In genomic region chr12:72620856-72621255, GRCm38 (mm10) we compare ENCODE assay signal across 29 mouse cellular contexts. TPM values are rescaled to one million over a fixed set of nuclear protein-coding genes. Genes with fewer than 3 reads are reported as not detected.
DNase-seq lines count a peak whose midpoint lies in the region; ATAC-seq and TF ChIP-seq lines count a peak whose summit lies in the region.
"Had no signal": no experiment of that assay in that cellular context is flagged by ENCODE, and none has a peak within 500 bp of the region (broad histone marks: within the 10 kb centered on the region; RNA-seq: fewer than 3 reads in every experiment).

No protein-coding gene starts in this region.

- peak; percentile 27 to 53 for DNase-seq in cerebellum, postnatal 10 days
- DNase-seq in cerebellum, adult 18-20 months: no peak
- peak; percentile 3 for DNase-seq in kidney, adult 9 months
- DNase-seq in kidney, postnatal 14 days: no peak
- peak; percentile 96 for DNase-seq in liver, adult 2 months (ENCODE audit: extremely low read depth, low read depth, low spot score)
- DNase-seq in liver: no peak
- DNase-seq in frontal cortex, postnatal 10 days (ENCODE audit: low spot score in 2 of 2): no peak
- DNase-seq: adrenal gland, adult 8-10 months; adrenal gland, postnatal 14 days; adrenal gland, postnatal 36 days; B cell, adult 2 months; cerebellum, adult 2 months; cerebellum, adult 9-10 months; cerebellum, postnatal 25 days; forebrain, postnatal 0 days had no signal

- H3K9me3 ChIP-seq in liver, embryonic 16.5 days (replicated peaks; ENCODE audit: control insufficient read depth, low read length): no peaks in the 10 kb centered on the region
- H3K9me3 ChIP-seq: embryonic facial prominence, embryonic 10.5 days; embryonic facial prominence, embryonic 12.5 days; forebrain, embryonic 13.5 days; forebrain, embryonic 15.5 days; G1E had no signal

- ATAC-seq in liver, embryonic 16.5 days (ENCODE audit: low read depth): 0 out of 2 replicates have a peak, but pooled peaks have one; percentile 11
- ATAC-seq: activated CD4-positive, CD25-positive, alpha-beta regulatory T cell, adult 4 months; CD4-positive, CD25-positive, alpha-beta regulatory T cell, adult 4 months; forebrain, embryonic 13.5 days; forebrain, embryonic 15.5 days; forebrain, postnatal 0 days; Patski had no signal

- H3K27me3 ChIP-seq in liver, adult 2 months (ENCODE audit: control insufficient read depth, insufficient read depth, low read length): no peaks in the 10 kb centered on the region
- no peaks in the 10 kb centered on the region for H3K27me3 ChIP-seq in liver, embryonic 16.5 days (ENCODE audit: control insufficient read depth, insufficient read depth, low read depth, low read length)
- H3K27me3 ChIP-seq: CH12.LX; embryonic facial prominence, embryonic 12.5 days; forebrain, embryonic 13.5 days; forebrain, embryonic 15.5 days had no signal

- H3K36me3 ChIP-seq in liver, adult 2 months (ENCODE audit: control insufficient read depth, insufficient read depth, low read length): peaks cover 4% of the 10 kb centered on the region
- H3K36me3 ChIP-seq in liver, embryonic 16.5 days (ENCODE audit: control insufficient read depth, insufficient read depth): no peaks in the 10 kb centered on the region
- H3K36me3 ChIP-seq: embryonic facial prominence, embryonic 10.5 days; embryonic facial prominence, embryonic 12.5 days; forebrain, embryonic 15.5 days; G1E had no signal

- TF ChIP-seq POLR2A in liver, adult 2 months (IDR thresholded peaks at IDR 0.05; ENCODE audit: extremely low read depth, insufficient read depth, low read length): no peak

- H3K4me2 ChIP-seq in liver, embryonic 16.5 days (ENCODE audit: low read depth, low read length): no peak overlapping the region
- H3K4me2 ChIP-seq: embryonic facial prominence, embryonic 12.5 days; forebrain, embryonic 13.5 days; forebrain, embryonic 15.5 days had no signal

- peaks cover 14% of the 10 kb centered on the region for H3K4me1 ChIP-seq in liver, adult 2 months (ENCODE audit: control insufficient read depth, insufficient read depth, low read length)
- H3K4me1 ChIP-seq in liver, embryonic 16.5 days (ENCODE audit: control insufficient read depth, low read depth, low read length): no peaks in the 10 kb centered on the region
- H3K4me1 ChIP-seq: embryonic facial prominence, embryonic 10.5 days; embryonic facial prominence, embryonic 12.5 days; forebrain, embryonic 13.5 days; forebrain, embryonic 15.5 days had no signal

- H3K9ac ChIP-seq in liver, adult 2 months (ENCODE audit: low read depth, low read length): peak overlapping the region; percentile 18; the same call in 1 of the 2 replicates
- H3K9ac ChIP-seq in liver, embryonic 16.5 days (ENCODE audit: low read depth, low read length): no peak overlapping the region
- H3K9ac ChIP-seq: embryonic facial prominence, embryonic 12.5 days; forebrain, embryonic 13.5 days; forebrain, embryonic 15.5 days; forebrain, postnatal 0 days had no signal

- H3K79me2 ChIP-seq in liver, adult 2 months (ENCODE audit: control insufficient read depth, insufficient read depth, low read length): peaks cover 3% of the 10 kb centered on the region; the same call in 1 of the 2 replicates

- WGBS in liver, adult 2 months: 25% methylated on average over 7 of the region's 7 CpGs
- 52% methylated on average over 7 of the region's 7 CpGs for WGBS in liver, embryonic 16.5 days (ENCODE audit: insufficient replicate concordance)

- no peak for TF ChIP-seq CTCF in liver, adult 2 months (IDR thresholded peaks at IDR 0.05; ENCODE audit: low read depth, low read length)

- H3K4me3 ChIP-seq in liver, adult 2 months (ENCODE audit: insufficient read depth, low read depth, low read length): no peak overlapping the region
- no peak overlapping the region for H3K4me3 ChIP-seq in liver, embryonic 16.5 days (ENCODE audit: low read depth, low read length)
- H3K4me3 ChIP-seq: embryonic facial prominence, embryonic 10.5 days; embryonic facial prominence, embryonic 12.5 days; forebrain, embryonic 13.5 days; forebrain, embryonic 15.5 days had no signal

- H3K27ac ChIP-seq in liver, adult 2 months (replicated peaks; ENCODE audit: insufficient read depth, low read depth, low read length): peak overlapping the region; percentile 65
- no peak overlapping the region for H3K27ac ChIP-seq in liver, embryonic 16.5 days (ENCODE audit: low read length)
- H3K27ac ChIP-seq: embryonic facial prominence, embryonic 10.5 days; embryonic facial prominence, embryonic 12.5 days; forebrain, embryonic 13.5 days; forebrain, embryonic 15.5 days had no signal

RNA-seq across cellular contexts. Expression of gene Gm4756, which starts 28.6 kb away (rescaled TPM):
- 72.0 and 103 TPM in 2 replicates for total RNA-seq in liver, adult 2 months (2014; rRNA removed)
- 117 and 146 TPM in 2 replicates for polyA plus RNA-seq in liver, adult 2 months (2012; rRNA removed)
- polyA plus RNA-seq in liver, embryonic 16.5 days (2015; fragmentation: Nextera tagmentation; extraction: Ambion mirVana): not detected in 2 replicates
- total RNA-seq: adrenal gland, adult 18-20 months; adrenal gland, adult 8-10 months; adrenal gland, postnatal 14 days; adrenal gland, postnatal 36 days; CH12.LX; forebrain, postnatal 0 days had no signal
- polyA plus RNA-seq: activated CD4-positive, CD25-positive, alpha-beta regulatory T cell, adult 4 months; CD4-positive, CD25-positive, alpha-beta regulatory T cell, adult 4 months; cerebellum, adult 2 months; cortical plate, adult 2 months; embryonic facial prominence, embryonic 10.5 days; embryonic facial prominence, embryonic 12.5 days; embryonic facial prominence, embryonic 14.5 days; forebrain, embryonic 11.5 days; forebrain, embryonic 13.5 days; forebrain, embryonic 15.5 days; forebrain, postnatal 0 days; G1E had no signal

RNA-seq across cellular contexts. Expression of gene Dhrs7, which starts 43.9 kb away (rescaled TPM):
- total RNA-seq in liver, adult 2 months (2014; rRNA removed): 58.5 and 70.3 TPM in 2 replicates
- polyA plus RNA-seq in liver, adult 2 months (2012; rRNA removed): 37.2 and 41.8 TPM in 2 replicates
- polyA plus RNA-seq in liver, embryonic 16.5 days (2015; fragmentation: Nextera tagmentation; extraction: Ambion mirVana): 70.3 and 80.8 TPM in 2 replicates

Comparison
In these comparisons a context has a peak if more than half of its experiments do, and no peak if none do; other contexts are left out.
1. DNase-seq: peak in cerebellum, postnatal 10 days (2 of 2), kidney, adult 9 months (single experiment) and liver, adult 2 months (single experiment); none in cerebellum, adult 18-20 months (0 of 2), kidney, postnatal 14 days (single experiment), liver (single experiment) and frontal cortex, postnatal 10 days (0 of 2).
2. RNA of gene Gm4756, which starts 28.6 kb away (polyA plus RNA-seq): 117 to 146 TPM in liver, adult 2 months; not detected in liver, embryonic 16.5 days; every median in the first group is over 100 times any median in the second.